18 mouse cellular contexts compared by ENCODE assay signal in genomic region chr4:103961134-103962049, GRCm38 (mm10).
DNase-seq lines count a peak whose midpoint lies in the region; ATAC-seq lines count a peak whose summit lies in the region.
"Had no signal": no experiment of that assay in that cellular context is flagged by ENCODE, and none has a peak within 500 bp of the region (broad histone marks: within the 10 kb centered on the region; RNA-seq: fewer than 3 reads in every experiment).

No protein-coding gene starts in this region.

- peak; percentile 73 for ATAC-seq in frontal cortex, adult (ENCODE audit: low TSS enrichment)
- peak; percentile 83 for ATAC-seq in midbrain, embryonic 16.5 days
- ATAC-seq: CD4-positive, CD25-positive, alpha-beta regulatory T cell, adult 4 months; intestine, postnatal 0 days; liver, embryonic 12.5 days had no signal

- H3K9ac ChIP-seq in midbrain, embryonic 16.5 days (ENCODE audit: low read depth, low read length), result no peak overlapping the region
- H3K9ac ChIP-seq: embryonic facial prominence, embryonic 13.5 days; heart, embryonic 15.5 days; liver, embryonic 12.5 days; lung, embryonic 15.5 days had no signal

- no peak for DNase-seq in frontal cortex, postnatal 25 days (ENCODE audit: low spot score in 2 of 2)
- DNase-seq in Muller cell, postnatal 12 days (ENCODE audit: inconsistent ontology term), result peak; percentile 47
- peak; percentile 47 for DNase-seq in brain, adult 2 months (ENCODE audit: low read depth, low spot score)
- no peak for DNase-seq in adipocyte (ENCODE audit: low spot score)
- no peak for DNase-seq in thymus, postnatal 10 days (ENCODE audit: low spot score in 2 of 2)
- DNase-seq: adrenal gland, postnatal 14 days; heart, adult 11 months; right cerebral cortex, postnatal 25 days; thymus, adult 18-20 months had no signal

- peaks cover 6% of the 10 kb centered on the region; the same call in 1 of the 2 replicates for H3K4me1 ChIP-seq in midbrain, embryonic 16.5 days (ENCODE audit: control insufficient read depth, insufficient read depth, low read length)
- H3K4me1 ChIP-seq: embryonic facial prominence, embryonic 13.5 days; heart, embryonic 15.5 days; liver, embryonic 12.5 days; lung, embryonic 15.5 days had no signal

- H3K9me3 ChIP-seq in midbrain, embryonic 16.5 days (replicated peaks; ENCODE audit: control insufficient read depth, low read length, poor library complexity, severe bottlenecking), result no peaks in the 10 kb centered on the region
- H3K9me3 ChIP-seq: embryonic facial prominence, embryonic 13.5 days; heart, embryonic 15.5 days; liver, embryonic 12.5 days; lung, embryonic 15.5 days had no signal

- H3K27me3 ChIP-seq in midbrain, embryonic 16.5 days (ENCODE audit: control insufficient read depth, insufficient read depth, low read depth, low read length), result no peaks in the 10 kb centered on the region
- H3K27me3 ChIP-seq: embryonic facial prominence, embryonic 13.5 days; heart, embryonic 15.5 days; liver, embryonic 12.5 days; lung, embryonic 15.5 days had no signal

- 37% methylated on average over 7 of the region's 7 CpGs for WGBS in midbrain, embryonic 16.5 days

- no peak overlapping the region for H3K4me3 ChIP-seq in midbrain, embryonic 16.5 days (ENCODE audit: low read depth, low read length)
- H3K4me3 ChIP-seq: embryonic facial prominence, embryonic 13.5 days; heart, embryonic 15.5 days; liver, embryonic 12.5 days; lung, embryonic 15.5 days had no signal

- H3K27ac ChIP-seq in midbrain, embryonic 16.5 days (ENCODE audit: low read length), result peak overlapping the region; percentile 19
- H3K27ac ChIP-seq: embryonic facial prominence, embryonic 13.5 days; heart, embryonic 15.5 days; kidney, postnatal 0 days; liver, embryonic 12.5 days; lung, embryonic 15.5 days had no signal

- H3K36me3 ChIP-seq in midbrain, embryonic 16.5 days (ENCODE audit: control insufficient read depth, insufficient read depth, low read length), result no peaks in the 10 kb centered on the region
- H3K36me3 ChIP-seq: embryonic facial prominence, embryonic 13.5 days; heart, embryonic 15.5 days; liver, embryonic 12.5 days; lung, embryonic 15.5 days had no signal

- H3K4me2 ChIP-seq in midbrain, embryonic 16.5 days (ENCODE audit: low read length), result no peak overlapping the region
- H3K4me2 ChIP-seq: embryonic facial prominence, embryonic 13.5 days; heart, embryonic 15.5 days; liver, embryonic 12.5 days; lung, embryonic 15.5 days had no signal

Comparison
In these comparisons a context has a peak if more than half of its experiments do, and no peak if none do; other contexts are left out.
1. DNase-seq: peak in Muller cell, postnatal 12 days (single experiment) and brain, adult 2 months (single experiment); none in frontal cortex, postnatal 25 days (0 of 2), adipocyte (single experiment) and thymus, postnatal 10 days (0 of 2).